Mouse (Mus musculus): Measurements from ENCODE around the gene Pxdc1.

Gene Pxdc1

DNA sequence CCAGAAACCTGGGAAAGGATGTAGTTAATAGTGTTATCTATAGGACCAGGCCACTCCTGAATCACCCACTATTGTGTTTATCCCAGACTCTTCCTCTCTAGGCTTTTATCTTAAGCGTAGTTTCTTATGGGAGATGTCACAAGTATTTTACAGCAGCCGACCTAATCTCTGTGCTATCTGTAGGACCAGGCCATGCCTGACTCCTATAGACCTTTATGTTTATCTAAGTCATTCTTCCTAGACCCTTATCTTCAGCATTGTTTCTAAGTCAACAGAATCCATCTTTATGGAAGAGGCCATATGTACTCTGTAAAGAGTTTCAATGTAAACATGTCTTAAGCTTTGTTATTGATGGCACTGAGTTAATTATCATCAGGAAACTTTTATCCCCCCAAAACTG, 50.5 kb downstream of the Pxdc1 start:
- in situ Hi-C loops (cut with MboI, MseI): no loop called here

DNA sequence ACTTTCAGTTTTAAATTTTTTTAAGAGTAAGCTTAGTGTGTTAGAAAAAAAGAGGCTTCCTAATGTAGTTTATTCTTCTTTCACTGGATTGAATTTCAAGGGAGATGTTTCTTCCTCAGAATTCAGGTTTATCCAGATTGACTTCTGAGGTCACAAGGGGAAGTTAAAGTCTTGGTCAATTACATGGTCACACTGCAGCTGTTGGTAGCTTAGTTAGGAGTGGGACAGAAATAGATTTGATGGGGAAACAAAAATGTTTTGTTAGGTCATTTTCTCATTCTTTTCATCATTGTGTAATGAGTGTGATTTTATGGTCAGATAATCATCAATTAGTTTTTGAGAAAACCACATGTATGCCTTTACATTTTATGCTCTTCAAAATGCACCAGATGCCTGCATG, 56.5 kb downstream of the Pxdc1 start:
- in situ Hi-C loops (cut with MboI, MseI): no loop called here
